Mouse (Mus musculus) intestine, postnatal 0 days (tissue): Measurements from ENCODE around the gene Pnkd. TPM values are rescaled to one million over a fixed set of nuclear protein-coding genes. Genes with fewer than 3 reads are reported as not detected.

Experiments
- ATAC-seq: fragments of 200-750 bp; cut with Nextera tagmentation; 2 replicates; pipeline ENCODE4 v1.8.0; 2017; ENCODE audit warnings: mild to moderate bottlenecking, moderate TSS enrichment, moderate library complexity
- H3K27ac ChIP-seq: fragments of 300-500 bp; sonication (generic); 2 replicates; pipeline ENCODE4 v1.5.1; 2014; ENCODE audit warnings: mild to moderate bottlenecking, low read depth, low read length, moderate library complexity
- H3K27me3 ChIP-seq: fragments of 300-500 bp; sonication (generic); replicated peaks from 2 replicates; pipeline ENCODE4 v1.6.1; 2014; ENCODE audit warnings: low read length, mixed read lengths; ENCODE audit not compliant: control insufficient read depth, insufficient read depth
- H3K36me3 ChIP-seq: fragments of 300-500 bp; sonication (generic); 2 replicates; pipeline ENCODE4 v1.6.1; 2014; ENCODE audit warnings: mild to moderate bottlenecking, moderate library complexity; ENCODE audit not compliant: control insufficient read depth, insufficient read depth
- H3K4me1 ChIP-seq: fragments of 300-500 bp; sonication (generic); replicated peaks from 2 replicates; pipeline ENCODE4 v1.6.1; 2014; ENCODE audit warnings: antibody characterized with exemption, low read length, mixed read lengths; ENCODE audit not compliant: control insufficient read depth, insufficient read depth
- H3K4me2 ChIP-seq: fragments of 300-500 bp; sonication (generic); replicated peaks from 2 replicates; pipeline ENCODE4 v1.6.1; 2014; ENCODE audit warnings: low read depth, mild to moderate bottlenecking, moderate library complexity
- H3K4me3 ChIP-seq: fragments of 300-500 bp; sonication (generic); 2 replicates; pipeline ENCODE4 v1.5.1; 2014; ENCODE audit warnings: low read depth, low read length
- H3K9ac ChIP-seq: fragments of 300-500 bp; sonication (generic); 2 replicates; pipeline ENCODE4 v1.6.1; 2014; ENCODE audit warnings: mild to moderate bottlenecking, low read depth, low read length
- H3K9me3 ChIP-seq: fragments of 300-500 bp; sonication (generic); 2 replicates; pipeline ENCODE4 v1.6.1; 2016; ENCODE audit warnings: mixed run types; ENCODE audit not compliant: control insufficient read depth
- CTCF ChIP-seq: sonication (generic); IDR thresholded peaks from 2 replicates; pipeline ENCODE4 v1.5.1; 2016; ENCODE audit warnings: low read depth, mild to moderate bottlenecking, control low read depth, antibody characterized with exemption, moderate library complexity
- WGBS: fragments of 180-500 bp; shearing (Covaris S2); extraction: QIAGEN DNeasy Blood & Tissue Kit; methylation state at CpG from one replicate; pipeline ENCODE4 v1.1.7; 2014; 5-methylcytosine and 5-hydroxymethylcytosine counted together
- polyA plus RNA-seq: library from polyadenylated mRNA; unstranded; fragments of >200 nt; fragmentation: Nextera tagmentation; extraction: Ambion mirVana; gene quantifications from 2 replicates; pipeline ENCODE4 v1.2.1, GENCODE M21; 2015

Gene Pnkd
- polyA plus RNA-seq, 1 experiment from 2014 or later: 107 TPM

DNA sequence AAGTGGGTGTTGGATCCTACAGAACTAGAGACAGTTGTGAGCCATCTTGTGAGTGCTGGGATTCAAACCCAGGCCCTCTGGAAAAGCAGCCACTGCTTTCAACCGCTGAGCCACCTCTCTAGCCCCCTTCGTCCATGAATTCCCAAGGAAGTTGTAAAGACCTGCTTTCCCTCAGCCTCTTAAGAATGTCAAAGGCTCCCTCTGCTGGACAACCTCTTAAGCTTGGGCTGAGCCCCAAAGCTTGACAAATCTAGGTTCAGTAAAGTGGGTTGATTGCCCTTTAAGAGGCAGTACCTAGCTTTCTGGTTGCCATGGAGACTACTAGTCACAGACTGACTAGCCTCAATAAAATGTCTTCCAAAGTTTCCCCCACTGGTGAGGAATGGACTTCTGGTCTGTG, 77.1 kb downstream of the Pnkd start, which contains the start of gene Catip:
Gene Catip, plus strand, starts transcription at position 297 of the 400 bp plus-strand sequence.
- TF ChIP-seq CTCF: peak; percentile 90
- Histone ChIP-seq H3K27me3 (no peaks in the 10 kb centered on the region), H3K4me2 (no peak within 1 kb of the TSS), H3K9ac (no peak within 1 kb of the TSS), H3K4me1 (no peaks in the 10 kb centered on the region), H3K27ac (no peak within 1 kb of the TSS), H3K36me3 (no peaks in the 10 kb centered on the region), H3K9me3 (no peaks in the 10 kb centered on the region), H3K4me3 (no peak within 1 kb of the TSS)
- 0% methylated on average over 2 of the region's 2 CpGs for WGBS
- peak; percentile 68 for ATAC-seq

DNA sequence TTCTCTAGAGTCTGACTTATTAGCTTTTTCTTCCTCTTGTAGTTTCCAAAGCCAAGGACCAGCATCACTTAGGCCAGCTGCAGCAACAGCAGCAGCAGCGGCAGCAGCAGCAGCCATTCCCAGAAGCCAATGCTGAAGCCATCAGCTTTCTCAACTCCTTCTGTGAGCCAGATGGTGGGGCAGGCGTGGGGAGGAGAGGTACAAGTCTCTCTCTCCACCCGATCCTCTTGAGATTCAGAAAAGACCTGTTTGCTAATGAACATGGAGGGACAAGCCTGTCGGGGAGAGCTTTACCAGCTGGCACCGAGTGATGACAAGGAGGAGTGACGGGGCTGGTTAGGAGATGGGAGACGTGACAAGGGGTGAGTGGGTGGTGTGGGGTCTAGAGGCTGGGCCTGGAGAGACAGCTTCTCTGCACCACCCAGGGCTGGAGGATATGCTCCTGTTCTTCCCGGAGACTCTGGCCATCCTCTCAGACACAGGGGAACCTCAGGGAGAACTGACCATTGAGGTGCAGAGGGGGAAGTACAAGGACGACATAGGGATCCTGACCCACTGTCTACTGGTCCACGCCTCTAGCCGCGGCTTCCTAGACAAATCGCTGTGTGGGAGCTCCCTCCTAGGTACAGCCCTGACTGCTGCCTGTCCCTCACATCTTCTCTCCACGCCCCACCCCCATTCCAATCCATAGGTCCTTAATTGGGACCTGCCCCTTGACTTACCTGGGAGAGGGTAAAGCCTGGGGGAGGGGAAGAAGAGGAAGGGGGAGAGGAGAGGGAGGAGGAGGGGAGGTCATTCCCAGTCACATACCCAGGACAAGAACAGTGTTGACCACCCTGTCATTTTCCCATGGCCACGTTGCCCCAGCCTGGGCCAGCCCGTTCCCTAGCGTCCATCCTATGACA, 77.8 kb downstream of the Pnkd start:
- no peak overlapping the region for H3K27ac ChIP-seq
- H3K9me3 ChIP-seq: no peaks in the 10 kb centered on the region
- no peaks in the 10 kb centered on the region for H3K36me3 ChIP-seq
- no peak overlapping the region for H3K4me2 ChIP-seq
- H3K4me1 ChIP-seq: no peaks in the 10 kb centered on the region
- H3K9ac ChIP-seq: no peak overlapping the region
- ATAC-seq: no peak
- no peaks in the 10 kb centered on the region for H3K27me3 ChIP-seq
- no peak for TF ChIP-seq CTCF
- H3K4me3 ChIP-seq: no peak overlapping the region
- WGBS: 68% methylated on average over 17 of the region's 17 CpGs

DNA sequence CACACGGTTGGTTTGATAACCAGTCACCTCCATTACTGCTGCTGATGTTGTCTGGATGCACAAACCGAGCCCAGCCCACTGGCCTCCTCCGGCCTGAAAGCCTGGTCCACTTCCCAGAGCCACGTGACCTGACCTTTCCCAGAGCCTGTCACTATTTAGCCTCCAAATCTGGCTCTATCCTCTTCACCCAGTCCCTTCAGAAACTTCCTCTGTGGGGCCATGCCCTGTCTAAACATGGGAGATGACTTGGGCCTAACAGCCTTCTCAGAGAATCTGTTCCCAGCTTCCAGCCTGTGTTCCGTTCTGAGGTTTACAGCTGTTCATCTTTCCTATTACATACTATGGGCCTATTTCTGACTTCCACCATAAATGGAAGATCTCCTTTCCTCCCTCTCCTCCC, 78.7 kb downstream of the Pnkd start:
- no peak overlapping the region for H3K4me3 ChIP-seq
- H3K9me3 ChIP-seq: no peaks in the 10 kb centered on the region
- WGBS: 54% methylated on average over 5 of the region's 5 CpGs
- ATAC-seq: no peak
- no peaks in the 10 kb centered on the region for H3K36me3 ChIP-seq
- H3K9ac ChIP-seq: no peak overlapping the region
- H3K4me2 ChIP-seq: no peak overlapping the region
- H3K4me1 ChIP-seq: no peaks in the 10 kb centered on the region
- TF ChIP-seq CTCF: no peak
- no peaks in the 10 kb centered on the region for H3K27me3 ChIP-seq
- no peak overlapping the region for H3K27ac ChIP-seq

DNA sequence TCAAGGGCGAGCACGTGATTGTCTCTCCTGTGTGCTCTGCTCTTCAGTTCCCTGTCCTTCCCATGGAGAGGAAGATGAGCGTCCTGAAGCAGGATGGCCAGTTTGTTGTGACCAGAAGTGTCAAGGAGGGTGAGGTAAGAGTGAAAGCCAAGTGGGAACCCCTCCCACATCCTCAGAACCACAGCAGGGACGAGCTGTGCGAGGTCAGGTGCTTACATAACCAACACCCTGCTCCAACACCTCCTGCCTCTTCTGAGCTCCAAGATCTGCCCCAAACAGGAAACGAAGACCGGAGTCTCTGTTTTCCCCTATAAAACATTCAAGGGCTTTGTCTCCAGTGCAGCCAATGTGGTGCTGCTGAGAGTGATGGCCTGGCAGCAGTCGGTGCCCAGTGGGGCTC, 79.5 kb downstream of the Pnkd start:
- H3K4me3 ChIP-seq: no peak overlapping the region
- H3K27ac ChIP-seq: no peak overlapping the region
- 63% methylated on average over 8 of the region's 8 CpGs for WGBS
- no peak for TF ChIP-seq CTCF
- ATAC-seq: no peak
- H3K9me3 ChIP-seq: no peaks in the 10 kb centered on the region
- H3K4me1 ChIP-seq: no peaks in the 10 kb centered on the region
- H3K4me2 ChIP-seq: no peak overlapping the region
- no peak overlapping the region for H3K9ac ChIP-seq
- no peaks in the 10 kb centered on the region for H3K36me3 ChIP-seq
- H3K27me3 ChIP-seq: no peaks in the 10 kb centered on the region

DNA sequence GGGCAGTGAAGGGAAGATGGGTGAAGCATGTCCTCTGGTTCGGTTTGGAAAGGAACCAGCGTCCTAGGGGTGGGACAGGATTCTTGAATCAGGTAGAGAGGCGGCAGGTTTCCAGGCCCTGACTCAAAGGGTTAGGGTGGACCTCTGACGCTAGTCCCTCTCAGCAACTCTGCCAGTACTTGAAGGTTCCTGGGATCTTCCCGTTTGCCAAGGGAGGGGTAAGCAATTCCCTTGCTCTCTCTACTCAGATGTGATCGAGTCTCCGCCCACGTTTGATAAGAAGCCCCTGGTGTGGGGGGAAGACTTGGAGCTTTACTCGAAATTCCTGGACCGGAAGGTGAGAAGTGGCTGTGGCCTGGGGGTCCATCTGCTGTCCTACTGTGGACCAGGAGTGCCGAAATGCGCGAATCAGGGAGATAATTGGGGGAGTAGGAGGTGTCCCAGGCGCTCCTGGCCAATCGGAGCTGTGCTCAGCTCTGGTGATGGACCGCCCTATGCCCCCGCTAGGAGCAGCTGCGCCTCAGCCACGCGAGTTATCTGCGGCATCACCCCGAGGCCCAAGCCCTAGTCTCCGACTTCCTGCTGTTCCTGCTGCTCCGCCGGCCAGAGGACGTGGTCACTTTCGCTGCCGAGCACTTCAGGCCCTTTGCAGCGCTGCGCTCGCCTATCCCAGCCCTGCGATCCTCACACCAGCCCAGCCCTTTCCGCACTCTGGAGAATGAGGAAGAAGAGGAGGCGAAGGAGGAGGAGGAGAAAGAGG, 83.3 kb downstream of the Pnkd start:
- peak; percentile 43 for TF ChIP-seq CTCF
- no peaks in the 10 kb centered on the region for H3K9me3 ChIP-seq
- H3K27ac ChIP-seq: no peak overlapping the region; the same call in 1 of the 2 replicates
- H3K4me1 ChIP-seq: no peaks in the 10 kb centered on the region
- WGBS: 9% methylated on average over 34 of the region's 34 CpGs
- H3K4me3 ChIP-seq: peak overlapping the region; percentile 31
- peak overlapping the region; percentile 67 for H3K4me2 ChIP-seq
- no peaks in the 10 kb centered on the region for H3K27me3 ChIP-seq
- H3K36me3 ChIP-seq: no peaks in the 10 kb centered on the region
- peak overlapping the region; percentile 45; the same call in 1 of the 2 replicates for H3K9ac ChIP-seq
- ATAC-seq: peak; percentile 74

DNA sequence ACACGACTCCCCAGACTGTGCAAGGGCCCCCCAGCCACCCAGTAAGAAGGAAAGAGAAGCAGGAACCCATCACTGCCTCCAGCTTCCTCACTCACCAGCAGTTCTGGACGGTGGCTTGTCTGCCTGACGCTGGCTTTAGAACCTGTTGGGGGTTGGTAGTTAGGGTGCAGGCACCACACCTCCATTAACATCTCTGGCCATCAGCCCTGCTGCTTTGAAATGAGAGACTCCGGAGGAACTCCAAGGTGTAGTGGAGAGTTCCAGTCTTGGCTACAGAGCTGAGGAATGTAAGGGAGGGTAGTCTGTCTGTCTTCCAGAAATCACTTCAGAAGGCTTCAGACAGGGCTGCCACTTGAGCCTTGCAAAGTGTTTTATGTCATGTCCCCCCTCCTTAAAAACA, 85.3 kb downstream of the Pnkd start:
- Histone ChIP-seq H3K36me3 (no peaks in the 10 kb centered on the region), H3K9me3 (no peaks in the 10 kb centered on the region), H3K9ac (no peak overlapping the region), H3K4me1 (no peaks in the 10 kb centered on the region), H3K27me3 (no peaks in the 10 kb centered on the region), H3K27ac (no peak overlapping the region), H3K4me3 (no peak overlapping the region), H3K4me2 (no peak overlapping the region)
- no peak for TF ChIP-seq CTCF
- ATAC-seq: no peak
- WGBS: 56% methylated on average over 4 of the region's 4 CpGs
